Mouse (Mus musculus): ENCODE measurements at regions not wholly inside any gene's neighbourhood (a gene's known extent, or its start where the extent isn't known, plus 50 kb on each side); places are given as distances from the start of the nearest gene placed in this dataset.

DNA sequence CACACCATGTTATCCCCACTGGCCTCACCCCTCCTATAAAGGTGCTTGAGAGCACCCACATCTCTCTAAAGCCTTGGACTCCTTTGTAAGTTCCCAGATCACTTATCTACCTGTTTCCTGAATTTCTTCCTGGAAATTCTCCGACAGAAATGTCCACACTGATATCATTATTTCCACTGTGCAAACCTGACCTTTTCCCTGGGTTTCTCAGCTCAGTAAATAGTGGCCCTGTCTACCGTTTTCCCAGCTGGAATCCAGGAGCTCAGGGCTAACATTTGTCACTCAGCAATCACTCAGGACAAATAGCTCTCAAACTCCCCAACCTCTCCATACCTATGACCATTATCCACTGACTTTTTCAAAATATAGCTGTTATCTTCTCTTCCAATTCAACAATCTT lies 241.6 kb upstream of the Gm6657 start:
- no peaks in the 10 kb centered on the region for H3K9me3 ChIP-seq (replicated peaks; ENCODE audit: control insufficient read depth, low read length)
- no peak overlapping the region for H3K4me3 ChIP-seq (ENCODE audit: low read depth, low read length)
- 55% methylated on average over 2 of the region's 2 CpGs for WGBS
- DNase-seq (ENCODE audit: low spot score) (no peak), ATAC-seq (replicated peaks; ENCODE audit: insufficient number of reproducible peaks, low FRiP score, low TSS enrichment, low read depth) (no peak)
- H3K36me3 ChIP-seq (replicated peaks; ENCODE audit: control insufficient read depth, insufficient read depth, low read depth, low read length), result no peaks in the 10 kb centered on the region
- H3K9ac ChIP-seq (replicated peaks; ENCODE audit: low read length), result no peak overlapping the region
- H3K4me1 ChIP-seq (ENCODE audit: control insufficient read depth, insufficient read depth, low read length), result no peaks in the 10 kb centered on the region
- H3K4me2 ChIP-seq (ENCODE audit: low read depth, low read length), result no peak overlapping the region
- H3K27ac ChIP-seq (replicated peaks; ENCODE audit: low read depth, low read length), result no peak overlapping the region
- H3K27me3 ChIP-seq (ENCODE audit: control insufficient read depth, insufficient read depth, low read length), result no peaks in the 10 kb centered on the region

DNA sequence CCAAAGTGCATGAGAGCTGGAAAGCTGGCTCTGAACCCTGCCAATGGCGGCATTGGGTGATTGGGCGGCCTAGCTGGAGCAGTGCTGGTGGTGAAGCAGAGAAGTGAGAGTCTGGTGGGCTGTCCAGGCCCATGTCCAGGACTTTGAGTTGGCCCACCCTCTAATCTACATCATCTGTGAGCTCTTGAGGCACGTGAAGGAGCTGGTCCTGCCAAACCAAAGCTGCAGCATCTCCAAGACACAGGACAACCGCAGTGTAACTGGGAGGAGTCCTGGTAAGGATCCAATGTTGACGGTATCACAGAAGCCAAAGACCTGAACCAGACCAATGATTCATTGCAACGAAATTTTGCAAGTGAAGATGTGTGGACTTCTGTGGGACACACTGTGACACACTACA lies 231.4 kb upstream of the Gm6657 start:
- H3K4me2 ChIP-seq (ENCODE audit: low read depth, low read length), result no peak overlapping the region
- no peaks in the 10 kb centered on the region for H3K27me3 ChIP-seq (ENCODE audit: control insufficient read depth, insufficient read depth, low read length)
- H3K9me3 ChIP-seq (replicated peaks; ENCODE audit: control insufficient read depth, low read length), result no peaks in the 10 kb centered on the region
- no peak overlapping the region for H3K27ac ChIP-seq (replicated peaks; ENCODE audit: low read depth, low read length)
- ATAC-seq (replicated peaks; ENCODE audit: insufficient number of reproducible peaks, low FRiP score, low TSS enrichment, low read depth) (no peak), DNase-seq (ENCODE audit: low spot score) (no peak)
- 90% methylated on average over 6 of the region's 6 CpGs for WGBS
- no peaks in the 10 kb centered on the region for H3K4me1 ChIP-seq (ENCODE audit: control insufficient read depth, insufficient read depth, low read length)
- no peaks in the 10 kb centered on the region for H3K36me3 ChIP-seq (replicated peaks; ENCODE audit: control insufficient read depth, insufficient read depth, low read depth, low read length)
- no peak overlapping the region for H3K9ac ChIP-seq (replicated peaks; ENCODE audit: low read length)
- H3K4me3 ChIP-seq (ENCODE audit: low read depth, low read length), result no peak overlapping the region

DNA sequence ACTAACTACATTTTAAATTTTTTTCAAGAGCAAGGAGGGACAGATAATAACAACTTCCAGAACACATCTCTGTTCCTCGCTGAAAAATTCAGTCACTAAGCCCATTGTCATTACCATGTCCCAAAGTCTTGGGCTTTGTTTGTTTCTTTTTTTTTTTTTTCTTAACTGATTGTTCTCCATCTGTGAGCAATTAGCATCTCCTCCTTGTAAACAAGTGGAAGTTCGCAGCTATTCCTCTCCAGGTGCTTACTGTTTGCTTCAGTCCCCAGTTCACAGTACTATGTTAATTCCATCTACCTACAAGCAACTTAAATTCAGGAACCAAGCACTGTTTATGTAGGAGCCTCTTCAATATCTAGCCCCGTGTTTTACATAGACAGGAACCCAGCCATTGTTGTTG lies 225.5 kb upstream of the Gm6657 start:
- Histone ChIP-seq H3K27ac (replicated peaks; ENCODE audit: low read depth, low read length) (no peak overlapping the region), H3K4me3 (ENCODE audit: low read depth, low read length) (no peak overlapping the region), H3K36me3 (replicated peaks; ENCODE audit: control insufficient read depth, insufficient read depth, low read depth, low read length) (no peaks in the 10 kb centered on the region), H3K9me3 (replicated peaks; ENCODE audit: control insufficient read depth, low read length) (no peaks in the 10 kb centered on the region), H3K9ac (replicated peaks; ENCODE audit: low read length) (no peak overlapping the region), H3K4me1 (ENCODE audit: control insufficient read depth, insufficient read depth, low read length) (no peaks in the 10 kb centered on the region), H3K27me3 (ENCODE audit: control insufficient read depth, insufficient read depth, low read length) (no peaks in the 10 kb centered on the region), H3K4me2 (ENCODE audit: low read depth, low read length) (no peak overlapping the region)
- no peak for ATAC-seq (replicated peaks; ENCODE audit: insufficient number of reproducible peaks, low FRiP score, low TSS enrichment, low read depth)
- DNase-seq (ENCODE audit: low spot score), result no peak
- WGBS, result 62% methylated on average over 3 of the region's 3 CpGs

DNA sequence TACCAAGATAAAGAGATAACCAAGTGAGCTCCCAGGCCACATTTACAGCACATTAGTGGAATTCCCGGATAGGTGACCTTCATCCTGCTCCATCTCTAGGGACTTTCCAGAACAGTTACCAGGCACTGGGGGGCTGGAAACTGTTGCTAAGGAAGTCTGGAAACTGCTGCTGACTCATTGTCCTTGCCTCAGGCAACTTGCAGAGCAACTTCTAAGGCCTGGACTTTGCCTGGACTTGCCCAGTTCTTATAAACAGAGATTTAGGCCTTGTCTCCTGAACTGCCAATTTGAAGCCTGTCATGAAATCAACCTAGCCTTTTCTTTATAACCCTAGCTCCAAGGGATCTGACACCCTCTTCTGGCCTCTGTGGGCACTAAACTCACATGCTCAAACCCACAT lies 224.0 kb upstream of the Gm6657 start:
- WGBS, result 55% methylated on average over 1 of the region's 1 CpGs
- Histone ChIP-seq H3K9me3 (replicated peaks; ENCODE audit: control insufficient read depth, low read length) (no peaks in the 10 kb centered on the region), H3K4me3 (ENCODE audit: low read depth, low read length) (no peak overlapping the region), H3K27ac (replicated peaks; ENCODE audit: low read depth, low read length) (no peak overlapping the region), H3K4me1 (ENCODE audit: control insufficient read depth, insufficient read depth, low read length) (no peaks in the 10 kb centered on the region), H3K9ac (replicated peaks; ENCODE audit: low read length) (no peak overlapping the region), H3K4me2 (ENCODE audit: low read depth, low read length) (no peak overlapping the region), H3K36me3 (replicated peaks; ENCODE audit: control insufficient read depth, insufficient read depth, low read depth, low read length) (no peaks in the 10 kb centered on the region), H3K27me3 (ENCODE audit: control insufficient read depth, insufficient read depth, low read length) (no peaks in the 10 kb centered on the region)
- DNase-seq (ENCODE audit: low spot score), result no peak
- no peak for ATAC-seq (replicated peaks; ENCODE audit: insufficient number of reproducible peaks, low FRiP score, low TSS enrichment, low read depth)

DNA sequence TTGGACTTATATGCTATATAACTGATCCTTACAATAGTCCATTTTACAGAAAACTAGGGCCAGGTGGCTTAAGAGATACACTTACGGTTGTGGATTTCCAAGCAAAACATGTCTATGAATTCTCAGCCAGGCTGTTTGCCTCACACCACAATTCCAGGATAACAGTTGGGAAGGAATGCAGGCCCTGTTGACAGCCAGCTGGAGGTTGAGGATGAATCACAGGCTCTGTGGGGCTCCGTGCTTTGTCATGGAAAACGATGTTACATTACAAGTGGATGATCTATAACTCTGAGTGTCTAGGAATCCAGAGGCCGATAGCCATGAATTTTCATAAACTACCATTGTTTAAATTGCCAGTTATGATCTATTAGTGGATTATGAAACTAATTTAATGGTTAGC lies 221.9 kb upstream of the Gm6657 start:
- DNase-seq (ENCODE audit: low spot score) (no peak), ATAC-seq (replicated peaks; ENCODE audit: insufficient number of reproducible peaks, low FRiP score, low TSS enrichment, low read depth) (no peak)
- Histone ChIP-seq H3K27me3 (ENCODE audit: control insufficient read depth, insufficient read depth, low read length) (no peaks in the 10 kb centered on the region), H3K9me3 (replicated peaks; ENCODE audit: control insufficient read depth, low read length) (no peaks in the 10 kb centered on the region), H3K4me1 (ENCODE audit: control insufficient read depth, insufficient read depth, low read length) (no peaks in the 10 kb centered on the region), H3K4me3 (ENCODE audit: low read depth, low read length) (no peak overlapping the region), H3K36me3 (replicated peaks; ENCODE audit: control insufficient read depth, insufficient read depth, low read depth, low read length) (no peaks in the 10 kb centered on the region), H3K4me2 (ENCODE audit: low read depth, low read length) (no peak overlapping the region), H3K27ac (replicated peaks; ENCODE audit: low read depth, low read length) (no peak overlapping the region), H3K9ac (replicated peaks; ENCODE audit: low read length) (no peak overlapping the region)
- 68% methylated on average over 4 of the region's 4 CpGs for WGBS

DNA sequence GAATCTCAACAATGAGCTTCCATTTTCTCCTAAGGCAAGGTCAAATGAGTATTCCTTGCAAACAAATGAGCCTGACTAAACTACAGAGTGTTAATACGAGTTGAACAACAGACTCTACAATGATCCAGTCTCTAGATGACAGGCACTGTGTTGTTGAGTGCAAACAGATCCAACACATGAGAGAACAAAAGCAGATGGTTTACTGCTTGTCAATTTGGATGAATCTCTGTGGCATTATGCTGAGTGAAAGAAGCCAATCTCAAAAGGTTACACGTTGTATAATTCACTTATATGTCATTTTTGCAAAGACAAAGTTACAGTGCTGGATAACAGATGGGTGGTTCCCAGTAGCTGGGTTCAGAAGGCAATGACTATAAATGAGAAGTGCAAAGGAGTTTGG lies 217.1 kb upstream of the Gm6657 start:
- 73% methylated on average over 2 of the region's 2 CpGs for WGBS
- DNase-seq (ENCODE audit: low spot score) (no peak), ATAC-seq (replicated peaks; ENCODE audit: insufficient number of reproducible peaks, low FRiP score, low TSS enrichment, low read depth) (no peak)
- Histone ChIP-seq H3K9ac (replicated peaks; ENCODE audit: low read length) (no peak overlapping the region), H3K4me3 (ENCODE audit: low read depth, low read length) (no peak overlapping the region), H3K4me2 (ENCODE audit: low read depth, low read length) (no peak overlapping the region), H3K9me3 (replicated peaks; ENCODE audit: control insufficient read depth, low read length) (no peaks in the 10 kb centered on the region), H3K36me3 (replicated peaks; ENCODE audit: control insufficient read depth, insufficient read depth, low read depth, low read length) (no peaks in the 10 kb centered on the region), H3K27me3 (ENCODE audit: control insufficient read depth, insufficient read depth, low read length) (no peaks in the 10 kb centered on the region), H3K27ac (replicated peaks; ENCODE audit: low read depth, low read length) (no peak overlapping the region), H3K4me1 (ENCODE audit: control insufficient read depth, insufficient read depth, low read length) (no peaks in the 10 kb centered on the region)

DNA sequence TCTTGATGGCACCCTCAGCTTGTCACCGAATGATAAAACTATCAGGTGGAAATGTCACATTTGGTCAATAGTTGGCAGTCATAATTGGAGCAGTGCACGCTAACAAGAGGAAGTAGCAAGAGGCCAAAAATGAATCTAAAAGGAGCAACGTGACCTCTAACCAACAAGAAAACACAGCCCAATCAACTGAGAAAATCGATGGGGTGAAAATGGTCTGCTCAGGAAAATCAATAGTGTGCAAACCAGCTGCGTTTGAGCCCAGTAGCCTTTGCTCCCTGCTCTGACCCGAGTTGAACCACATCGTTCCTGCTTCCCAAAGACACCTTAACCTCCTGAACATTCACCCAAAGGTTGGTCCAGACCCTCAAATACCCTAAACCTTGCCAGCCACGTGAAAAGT lies 207.3 kb upstream of the Gm6657 start:
- WGBS, result 79% methylated on average over 8 of the region's 8 CpGs
- no peaks in the 10 kb centered on the region for H3K36me3 ChIP-seq (replicated peaks; ENCODE audit: control insufficient read depth, insufficient read depth, low read depth, low read length)
- H3K27ac ChIP-seq (replicated peaks; ENCODE audit: low read depth, low read length), result no peak overlapping the region

DNA sequence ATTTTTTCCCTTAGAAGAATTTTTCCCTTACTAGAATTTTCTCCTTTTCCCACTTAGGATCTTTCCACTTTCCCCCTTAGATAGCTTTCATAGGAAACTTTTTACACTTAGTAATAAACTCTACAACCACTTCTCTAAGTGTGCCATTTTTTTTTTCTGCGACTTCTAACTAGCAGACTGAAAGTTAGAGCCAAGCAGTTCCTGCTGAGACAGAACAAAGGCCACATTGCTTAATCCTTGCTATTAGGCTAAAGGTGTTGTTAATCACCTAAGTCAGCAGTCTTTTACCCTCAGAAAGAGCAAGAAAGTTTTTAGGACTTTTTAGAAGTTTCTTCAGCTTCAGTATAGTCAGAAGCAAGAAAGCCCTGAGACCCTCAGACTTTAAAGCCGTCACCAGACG lies 204.3 kb upstream of the Gm6657 start:
- H3K9me3 ChIP-seq (replicated peaks; ENCODE audit: control insufficient read depth, low read length), result no peaks in the 10 kb centered on the region
- WGBS, result 32% methylated on average over 3 of the region's 3 CpGs
- no peak for ATAC-seq (replicated peaks; ENCODE audit: insufficient number of reproducible peaks, low FRiP score, low TSS enrichment, low read depth)

More for the DNA sequence above, 207.3 kb upstream of the Gm6657 start:
- H3K9ac ChIP-seq (replicated peaks; ENCODE audit: low read length), result no peak overlapping the region
- H3K9me3 ChIP-seq (replicated peaks; ENCODE audit: control insufficient read depth, low read length), result no peaks in the 10 kb centered on the region
- DNase-seq (ENCODE audit: low spot score) (no peak), ATAC-seq (replicated peaks; ENCODE audit: insufficient number of reproducible peaks, low FRiP score, low TSS enrichment, low read depth) (no peak)
- H3K4me2 ChIP-seq (ENCODE audit: low read depth, low read length), result no peak overlapping the region
- no peaks in the 10 kb centered on the region for H3K4me1 ChIP-seq (ENCODE audit: control insufficient read depth, insufficient read depth, low read length)
- no peaks in the 10 kb centered on the region for H3K27me3 ChIP-seq (ENCODE audit: control insufficient read depth, insufficient read depth, low read length)
- no peak overlapping the region for H3K4me3 ChIP-seq (ENCODE audit: low read depth, low read length)

DNA sequence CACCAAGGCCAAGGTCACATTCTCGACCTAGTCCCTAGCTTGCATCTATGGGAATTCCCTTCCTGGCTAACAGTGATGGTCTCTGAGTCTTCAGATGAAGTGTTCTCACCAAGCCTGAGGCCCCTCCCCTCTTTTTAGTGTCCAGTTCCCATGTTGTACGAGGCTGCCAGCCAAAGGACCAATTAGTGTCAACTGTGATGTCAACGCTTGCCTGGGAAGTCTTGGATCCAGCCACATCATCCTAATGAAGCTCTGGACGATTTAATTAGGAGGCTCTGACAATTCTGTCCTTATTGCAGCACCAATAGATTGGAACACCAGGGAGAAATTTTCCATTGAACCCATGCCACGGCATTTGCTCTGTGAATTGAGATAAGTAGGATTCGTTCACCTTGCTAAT lies 202.4 kb upstream of the Gm6657 start:
- Histone ChIP-seq H3K27me3 (ENCODE audit: control insufficient read depth, insufficient read depth, low read length) (no peaks in the 10 kb centered on the region), H3K27ac (replicated peaks; ENCODE audit: low read depth, low read length) (no peak overlapping the region), H3K4me1 (ENCODE audit: control insufficient read depth, insufficient read depth, low read length) (no peaks in the 10 kb centered on the region), H3K4me3 (ENCODE audit: low read depth, low read length) (no peak overlapping the region), H3K9me3 (replicated peaks; ENCODE audit: control insufficient read depth, low read length) (no peaks in the 10 kb centered on the region), H3K9ac (replicated peaks; ENCODE audit: low read length) (no peak overlapping the region), H3K4me2 (ENCODE audit: low read depth, low read length) (no peak overlapping the region), H3K36me3 (replicated peaks; ENCODE audit: control insufficient read depth, insufficient read depth, low read depth, low read length) (no peaks in the 10 kb centered on the region)
- WGBS, result 66% methylated on average over 6 of the region's 6 CpGs
- ATAC-seq (replicated peaks; ENCODE audit: insufficient number of reproducible peaks, low FRiP score, low TSS enrichment, low read depth) (no peak), DNase-seq (ENCODE audit: low spot score) (no peak)

More for the DNA sequence above, 204.3 kb upstream of the Gm6657 start:
- Histone ChIP-seq H3K4me3 (ENCODE audit: low read depth, low read length) (no peak overlapping the region), H3K9ac (replicated peaks; ENCODE audit: low read length) (no peak overlapping the region), H3K27ac (replicated peaks; ENCODE audit: low read depth, low read length) (no peak overlapping the region), H3K27me3 (ENCODE audit: control insufficient read depth, insufficient read depth, low read length) (no peaks in the 10 kb centered on the region), H3K4me2 (ENCODE audit: low read depth, low read length) (no peak overlapping the region), H3K36me3 (replicated peaks; ENCODE audit: control insufficient read depth, insufficient read depth, low read depth, low read length) (no peaks in the 10 kb centered on the region), H3K4me1 (ENCODE audit: control insufficient read depth, insufficient read depth, low read length) (no peaks in the 10 kb centered on the region)
- DNase-seq (ENCODE audit: low spot score), result no peak
